Mouse (Mus musculus): ENCODE measurements at regions not wholly inside any gene's neighbourhood (a gene's known extent, or its start where the extent isn't known, plus 50 kb on each side); places are given as distances from the start of the nearest gene placed in this dataset.

DNA sequence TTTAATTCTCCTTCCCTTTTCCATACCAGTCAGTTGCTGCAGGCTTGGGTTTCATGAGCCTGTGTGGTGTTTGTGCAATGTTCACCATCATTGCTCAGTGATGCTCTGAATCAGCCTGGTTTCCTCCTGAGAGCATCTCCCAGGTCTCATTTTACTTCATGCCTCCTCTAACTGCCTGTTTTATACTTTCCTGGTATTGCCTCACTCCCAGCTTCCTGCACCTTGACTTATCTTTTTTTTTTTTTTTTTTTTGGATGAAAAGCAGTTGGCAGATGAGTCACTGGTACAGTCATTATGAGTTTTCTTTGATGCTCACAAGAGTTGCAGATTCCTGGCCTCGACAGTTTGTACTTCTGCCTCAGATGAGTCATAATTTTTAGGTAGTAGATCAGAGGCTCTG lies 81.5 kb upstream of the Tet2 start:
- no peak overlapping the region for H3K9ac ChIP-seq
- 41% methylated on average over 1 of the region's 1 CpGs for WGBS
- ATAC-seq (ENCODE audit: borderline replicate concordance, extremely low read depth, low FRiP score, low TSS enrichment): no peak

DNA sequence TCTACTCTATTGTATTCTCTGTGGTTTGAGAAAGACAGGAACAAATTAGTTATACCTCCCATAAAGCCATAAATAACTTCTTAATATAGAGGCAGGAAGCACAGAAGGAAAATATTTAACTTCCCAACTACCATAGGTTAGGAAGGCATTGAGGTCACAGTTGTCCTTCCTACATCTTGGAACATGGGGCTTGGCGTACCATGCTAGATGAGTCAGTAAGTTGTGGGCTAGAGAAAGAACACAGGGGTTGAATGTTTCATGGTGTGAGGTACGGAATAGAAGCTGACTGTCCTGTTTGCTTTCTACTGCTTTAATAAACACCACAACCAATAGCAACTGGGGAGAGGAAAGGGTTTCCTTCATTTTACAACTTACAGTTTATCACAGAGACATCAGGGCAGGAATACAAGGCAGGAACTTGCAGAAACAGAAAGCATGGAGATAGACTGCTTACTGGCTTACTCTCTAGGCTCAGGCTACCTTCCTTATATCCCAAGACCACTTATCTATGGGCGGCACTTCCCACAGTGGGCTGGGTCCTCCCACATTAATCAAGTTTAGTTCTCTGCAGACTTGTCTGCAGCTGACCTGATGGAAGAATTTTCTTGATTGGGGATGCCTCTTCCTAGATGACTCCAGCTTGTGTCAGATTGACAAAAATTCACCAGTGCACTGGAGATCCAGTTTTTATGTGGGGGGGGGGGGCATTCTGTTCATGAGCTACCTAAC lies 82.3 kb upstream of the Tet2 start:
- 60% methylated on average over 3 of the region's 3 CpGs for whole genome bisulfite sequencing
- no peak for ATAC-seq (ENCODE audit: borderline replicate concordance, extremely low read depth, low FRiP score, low TSS enrichment)
- H3K4me1 ChIP-seq: no peaks in the 10 kb centered on the region

More for the DNA sequence above, 81.5 kb upstream of the Tet2 start:
- no peaks in the 10 kb centered on the region for H3K4me1 ChIP-seq
- no peaks in the 10 kb centered on the region for H3K9me3 ChIP-seq
- no peak overlapping the region for H3K4me3 ChIP-seq
- no peak overlapping the region for H3K27ac ChIP-seq
- H3K4me2 ChIP-seq: no peak overlapping the region
- H3K27me3 ChIP-seq: no peaks in the 10 kb centered on the region
- no peaks in the 10 kb centered on the region for H3K36me3 ChIP-seq

DNA sequence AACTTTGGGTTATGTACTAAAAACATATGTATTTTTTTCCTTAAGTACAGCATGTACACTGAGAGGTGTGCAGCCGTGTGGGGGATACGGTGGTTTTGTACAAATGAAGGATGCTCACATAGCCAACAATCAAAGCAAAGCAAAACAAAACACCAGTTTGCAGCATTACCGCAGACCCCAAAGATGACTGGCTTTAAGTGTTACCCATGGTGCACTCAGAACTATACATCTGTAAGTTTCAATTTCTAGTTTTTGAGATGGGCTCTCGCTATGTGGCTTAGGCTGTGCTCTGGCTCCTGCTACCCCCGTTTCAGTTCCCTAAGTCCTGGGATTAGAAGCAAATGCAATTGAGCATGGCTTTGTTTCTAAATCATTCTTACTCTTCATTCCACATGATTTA lies 89.4 kb upstream of the Tet2 start:
- ATAC-seq (ENCODE audit: borderline replicate concordance, extremely low read depth, low FRiP score, low TSS enrichment): no peak
- H3K4me3 ChIP-seq: no peak overlapping the region
- no peaks in the 10 kb centered on the region for H3K27me3 ChIP-seq
- H3K27ac ChIP-seq: no peak overlapping the region
- H3K9me3 ChIP-seq: no peaks in the 10 kb centered on the region
- no peaks in the 10 kb centered on the region for H3K4me1 ChIP-seq
- 93% methylated on average over 5 of the region's 5 CpGs for WGBS
- H3K4me2 ChIP-seq: no peak overlapping the region
- no peak overlapping the region for H3K9ac ChIP-seq
- H3K36me3 ChIP-seq: no peaks in the 10 kb centered on the region

More for the DNA sequence above, 82.3 kb upstream of the Tet2 start:
- Histone ChIP-seq H3K9me3 (no peaks in the 10 kb centered on the region), H3K27ac (no peak overlapping the region), H3K4me2 (no peak overlapping the region), H3K27me3 (no peaks in the 10 kb centered on the region), H3K36me3 (no peaks in the 10 kb centered on the region), H3K4me3 (no peak overlapping the region), H3K9ac (no peak overlapping the region)

GRCm38 (mm10) chr3:133645604-133646003 lies 100.7 kb upstream of the Tet2 start:
- Histone ChIP-seq H3K27ac (no peak overlapping the region), H3K9me3 (no peaks in the 10 kb centered on the region), H3K9ac (no peak overlapping the region), H3K4me1 (no peaks in the 10 kb centered on the region), H3K4me3 (no peak overlapping the region), H3K36me3 (no peaks in the 10 kb centered on the region), H3K27me3 (no peaks in the 10 kb centered on the region), H3K4me2 (no peak overlapping the region)
- 94% methylated on average over 1 of the region's 1 CpGs for WGBS
- ATAC-seq (ENCODE audit: borderline replicate concordance, extremely low read depth, low FRiP score, low TSS enrichment): no peak

DNA sequence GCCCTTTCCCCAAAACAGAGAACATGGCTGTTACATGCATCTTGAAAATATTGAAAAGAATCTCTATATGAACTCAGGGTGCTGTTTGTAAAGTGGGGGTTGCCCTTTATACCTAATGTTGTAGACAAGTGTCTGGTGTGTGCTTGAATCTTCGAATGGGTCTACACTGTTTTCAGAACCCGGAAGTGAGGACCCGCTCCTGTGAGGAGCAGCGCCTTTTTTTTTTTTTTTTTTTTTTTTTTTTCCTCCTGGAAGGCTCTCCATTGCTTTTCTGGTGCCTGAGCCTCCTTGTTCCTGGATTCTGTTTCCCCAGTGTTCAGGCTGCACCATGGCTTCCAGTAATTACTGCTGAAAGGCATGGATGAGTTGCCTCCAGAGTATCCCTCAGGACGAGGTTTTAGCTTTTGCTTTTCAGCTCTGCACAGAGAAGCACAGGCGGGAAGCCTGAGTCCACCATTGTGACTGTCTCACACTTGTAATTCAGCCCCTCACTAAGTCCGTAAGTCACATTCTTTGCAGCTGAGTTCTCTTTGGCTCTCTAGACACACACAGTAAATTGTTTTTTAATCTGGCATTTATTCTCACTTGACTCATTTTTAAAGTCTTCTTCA lies 101.6 kb upstream of the Tet2 start:
- no peak overlapping the region for H3K27ac ChIP-seq
- H3K9ac ChIP-seq: no peak overlapping the region
- H3K36me3 ChIP-seq: no peaks in the 10 kb centered on the region
- no peaks in the 10 kb centered on the region for H3K9me3 ChIP-seq
- no peaks in the 10 kb centered on the region for H3K27me3 ChIP-seq
- ATAC-seq (ENCODE audit: borderline replicate concordance, extremely low read depth, low FRiP score, low TSS enrichment): no peak
- H3K4me3 ChIP-seq: no peak overlapping the region
- no peak overlapping the region for H3K4me2 ChIP-seq
- 41% methylated on average over 6 of the region's 7 CpGs for WGBS
- no peaks in the 10 kb centered on the region for H3K4me1 ChIP-seq

DNA sequence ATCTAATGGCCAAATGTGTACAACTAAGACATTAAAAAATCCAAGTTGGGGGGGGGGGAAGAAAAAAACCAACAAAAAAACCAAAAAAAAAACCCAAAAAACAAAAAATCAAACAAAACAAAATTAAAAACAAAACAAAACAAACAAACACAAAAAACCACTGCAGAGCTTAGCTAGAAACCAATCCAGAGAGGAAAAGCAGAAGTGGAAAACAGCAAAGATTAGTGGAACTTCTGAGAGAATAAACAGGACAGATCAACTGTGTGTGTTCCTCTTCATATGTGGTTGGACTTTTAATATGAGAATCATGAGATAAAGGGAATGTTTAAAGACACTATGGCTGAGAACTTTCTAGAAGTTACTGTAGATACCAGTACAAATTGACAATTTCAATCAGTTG lies 105.1 kb upstream of the Tet2 start:
- Histone ChIP-seq H3K27ac (no peak overlapping the region), H3K36me3 (no peaks in the 10 kb centered on the region), H3K9ac (no peak overlapping the region), H3K4me3 (no peak overlapping the region), H3K9me3 (no peaks in the 10 kb centered on the region), H3K4me2 (no peak overlapping the region), H3K4me1 (no peaks in the 10 kb centered on the region), H3K27me3 (no peaks in the 10 kb centered on the region)
- ATAC-seq (ENCODE audit: borderline replicate concordance, extremely low read depth, low FRiP score, low TSS enrichment): no peak

DNA sequence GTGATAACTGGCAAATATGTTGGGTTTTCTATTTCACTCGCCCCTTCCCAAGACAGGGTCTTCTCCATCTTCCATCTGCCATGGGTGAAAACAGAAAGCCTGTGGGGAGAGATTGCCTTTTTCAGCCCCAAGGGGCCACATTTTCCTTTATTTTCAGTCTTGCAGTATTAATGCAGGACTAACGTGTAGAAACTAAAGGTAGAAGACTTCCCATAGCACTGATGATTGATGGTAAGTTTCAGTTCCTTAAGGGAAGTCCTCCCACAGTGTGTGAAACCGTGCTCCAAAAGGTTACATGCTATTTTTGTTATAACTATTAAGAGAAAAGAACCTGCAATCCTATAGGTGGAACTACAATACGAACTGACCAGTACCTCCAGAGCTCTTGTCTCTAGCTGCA lies 107.1 kb upstream of the Tet2 start:
- no peaks in the 10 kb centered on the region for H3K9me3 ChIP-seq
- H3K9ac ChIP-seq: no peak overlapping the region
- no peak overlapping the region for H3K4me3 ChIP-seq
- WGBS: 78% methylated on average over 4 of the region's 4 CpGs
- ATAC-seq (ENCODE audit: borderline replicate concordance, extremely low read depth, low FRiP score, low TSS enrichment): no peak
- no peak overlapping the region for H3K27ac ChIP-seq
- H3K4me1 ChIP-seq: no peaks in the 10 kb centered on the region
- H3K36me3 ChIP-seq: no peaks in the 10 kb centered on the region
- H3K4me2 ChIP-seq: no peak overlapping the region
- H3K27me3 ChIP-seq: no peaks in the 10 kb centered on the region

- Histone ChIP-seq H3K36me3 (no peaks in the 10 kb centered on the region), H3K4me1 (no peaks in the 10 kb centered on the region), H3K4me3 (no peak overlapping the region), H3K9me3 (no peaks in the 10 kb centered on the region), H3K27me3 (no peaks in the 10 kb centered on the region), H3K4me2 (no peak overlapping the region), H3K9ac (no peak overlapping the region), H3K27ac (no peak overlapping the region)
- ATAC-seq (ENCODE audit: borderline replicate concordance, extremely low read depth, low FRiP score, low TSS enrichment): no peak
- WGBS: 84% methylated on average over 8 of the region's 8 CpGs
Observed at GRCm38 (mm10) chr3:133659759-133660158, 114.8 kb upstream of the Tet2 start.

DNA sequence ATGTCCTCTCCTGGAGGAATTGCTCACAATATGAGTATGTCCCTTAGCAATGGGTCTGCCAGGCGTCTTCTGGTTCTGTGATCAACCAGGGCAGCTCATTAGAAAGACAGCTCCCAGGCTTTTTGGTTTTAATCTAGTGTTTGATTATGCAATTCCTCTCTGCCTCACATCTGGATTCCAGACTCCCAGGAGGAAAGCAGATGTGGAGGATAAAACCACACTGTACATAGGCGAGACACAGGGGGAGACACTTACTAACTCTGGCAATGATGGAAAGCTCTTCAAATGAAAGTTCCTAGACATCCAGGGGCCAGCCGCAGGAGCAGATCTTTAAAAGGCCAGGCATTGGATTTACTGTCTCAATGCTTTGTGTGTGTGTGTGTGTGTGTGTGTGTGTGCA lies 116.4 kb upstream of the Tet2 start:
- no peaks in the 10 kb centered on the region for H3K4me1 ChIP-seq
- H3K4me2 ChIP-seq: no peak overlapping the region
- H3K9me3 ChIP-seq: no peaks in the 10 kb centered on the region
- no peak overlapping the region for H3K27ac ChIP-seq
- H3K27me3 ChIP-seq: no peaks in the 10 kb centered on the region
- no peak overlapping the region for H3K9ac ChIP-seq
- peak; percentile 49; the same call in 1 of the 2 replicates for ATAC-seq (ENCODE audit: borderline replicate concordance, extremely low read depth, low FRiP score, low TSS enrichment)
- 44% methylated on average over 3 of the region's 3 CpGs for WGBS
- H3K4me3 ChIP-seq: no peak overlapping the region
- no peaks in the 10 kb centered on the region for H3K36me3 ChIP-seq

DNA sequence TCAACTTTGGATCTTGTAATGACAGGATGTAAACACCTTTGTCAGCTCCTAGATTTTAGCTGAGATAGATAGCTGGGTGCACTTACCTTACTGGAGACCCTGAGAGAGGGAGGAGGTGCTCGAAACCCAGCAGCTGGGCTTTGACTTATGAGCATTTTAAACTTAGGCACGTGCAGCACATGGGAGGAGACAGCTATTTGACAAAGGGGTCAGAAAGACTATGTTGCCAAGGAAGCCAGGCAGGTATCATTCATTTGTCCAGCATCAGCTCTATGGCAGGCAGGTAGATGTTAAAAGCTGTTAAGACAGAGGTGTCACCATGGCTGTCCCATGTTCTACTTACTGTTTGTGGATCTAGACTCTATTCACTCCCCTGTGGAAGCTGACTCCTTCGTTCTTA lies 120.0 kb upstream of the Tet2 start:
- Histone ChIP-seq H3K9me3 (no peaks in the 10 kb centered on the region), H3K4me2 (no peak overlapping the region), H3K27me3 (no peaks in the 10 kb centered on the region), H3K4me1 (no peaks in the 10 kb centered on the region), H3K9ac (no peak overlapping the region), H3K36me3 (no peaks in the 10 kb centered on the region), H3K27ac (no peak overlapping the region), H3K4me3 (no peak overlapping the region)
- WGBS: 68% methylated on average over 3 of the region's 3 CpGs
- ATAC-seq (ENCODE audit: borderline replicate concordance, extremely low read depth, low FRiP score, low TSS enrichment): no peak

DNA sequence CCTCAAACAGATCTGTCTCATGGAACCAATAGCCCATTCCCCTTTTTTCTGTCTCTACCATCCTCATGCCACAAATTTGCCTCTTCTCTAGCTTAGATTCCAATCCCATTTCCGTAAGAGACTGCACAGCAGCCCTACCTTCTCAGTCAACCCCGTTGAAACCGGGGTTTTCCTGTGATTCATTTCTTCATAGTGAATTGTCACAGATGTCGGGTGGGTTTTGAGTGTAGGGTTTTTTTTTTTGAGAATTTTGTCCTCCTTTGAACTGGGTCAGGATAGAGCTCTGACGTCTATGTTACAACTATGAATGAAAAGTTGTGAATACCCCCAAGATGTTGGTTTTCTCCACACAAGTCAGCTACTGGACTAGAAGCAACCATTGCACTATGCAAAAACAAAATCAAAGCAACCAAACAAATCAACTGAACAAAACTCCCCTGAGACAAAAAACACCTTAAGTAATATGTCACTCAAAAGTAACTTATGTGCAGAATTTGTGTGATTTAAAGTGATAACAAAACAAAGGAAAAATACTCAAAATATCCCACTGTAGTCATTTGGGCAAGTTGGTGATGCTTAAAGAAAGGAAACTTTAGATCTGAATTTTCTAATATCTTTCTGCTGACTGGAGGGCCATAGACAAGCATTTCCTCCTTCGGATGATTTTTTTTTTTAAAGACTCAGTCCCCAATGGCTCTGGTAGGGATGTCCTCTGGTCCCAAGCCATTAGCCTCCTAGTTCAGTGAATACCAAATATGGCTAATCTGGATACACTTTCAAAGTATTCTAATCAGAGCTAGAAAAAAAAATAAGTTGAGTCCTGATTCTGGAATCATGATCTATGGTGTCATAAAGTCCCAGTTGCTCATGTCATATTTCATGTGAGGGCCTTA lies 120.7 kb upstream of the Tet2 start:
- Histone ChIP-seq H3K27ac (no peak overlapping the region), H3K9me3 (no peaks in the 10 kb centered on the region), H3K27me3 (no peaks in the 10 kb centered on the region), H3K9ac (no peak overlapping the region), H3K36me3 (no peaks in the 10 kb centered on the region), H3K4me3 (no peak overlapping the region), H3K4me2 (no peak overlapping the region), H3K4me1 (no peaks in the 10 kb centered on the region)
- WGBS: 82% methylated on average over 6 of the region's 6 CpGs
- no peak for ATAC-seq (ENCODE audit: borderline replicate concordance, extremely low read depth, low FRiP score, low TSS enrichment)

Data from lung, embryonic 15.5 days (tissue).